Mouse (Mus musculus): ENCODE data around the gene Psmb4. TPM values are rescaled to one million over a fixed set of nuclear protein-coding genes. Genes with fewer than 3 reads are reported as not detected.
A peak's percentile ranks its signal among the peaks of the same experiment; 100 is the strongest.

Gene Psmb4
- polyA plus RNA-seq, 1 experiment from 2014 or later: 518 TPM

DNA sequence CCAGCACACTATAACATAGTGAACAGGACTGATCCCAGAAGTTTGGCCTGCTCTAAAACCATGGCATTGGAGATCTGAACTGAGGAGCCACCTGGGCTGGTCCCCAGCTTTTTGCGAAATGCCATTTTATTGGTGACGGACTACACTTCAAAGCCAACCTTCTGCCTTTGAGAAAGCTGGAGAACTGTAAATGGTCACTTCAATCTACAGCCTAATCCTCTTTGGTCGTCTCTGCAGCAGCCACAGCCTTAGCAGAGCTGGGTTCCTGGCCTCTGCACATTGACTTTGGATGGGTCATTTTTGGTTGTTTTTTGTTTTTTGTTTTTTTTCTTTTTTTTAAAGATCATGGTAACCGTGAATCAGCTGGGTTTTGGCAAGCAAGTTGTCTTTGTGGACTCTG is 4.9 kb downstream of the Psmb4 start:
- ATAC-seq (no peak), DNase-seq (ENCODE audit: low spot score) (no peak)
- Histone ChIP-seq H3K4me2 (ENCODE audit: low read length) (no peak overlapping the region), H3K9me3 (replicated peaks; ENCODE audit: control insufficient read depth, low read length) (no peaks in the 10 kb centered on the region), H3K4me3 (ENCODE audit: low read depth, low read length) (no peak overlapping the region), H3K27me3 (replicated peaks; ENCODE audit: control insufficient read depth, insufficient read depth, low read length) (no peaks in the 10 kb centered on the region), H3K36me3 (ENCODE audit: control insufficient read depth, insufficient read depth, low read length) (peaks cover 89% of the 10 kb centered on the region), H3K9ac (ENCODE audit: low read length) (no peak overlapping the region), H3K4me1 (ENCODE audit: control insufficient read depth, insufficient read depth, low read length) (peaks cover 7% of the 10 kb centered on the region), H3K27ac (ENCODE audit: low read depth, low read length) (no peak overlapping the region)
- 81% methylated on average over 4 of the region's 4 CpGs for WGBS

DNA sequence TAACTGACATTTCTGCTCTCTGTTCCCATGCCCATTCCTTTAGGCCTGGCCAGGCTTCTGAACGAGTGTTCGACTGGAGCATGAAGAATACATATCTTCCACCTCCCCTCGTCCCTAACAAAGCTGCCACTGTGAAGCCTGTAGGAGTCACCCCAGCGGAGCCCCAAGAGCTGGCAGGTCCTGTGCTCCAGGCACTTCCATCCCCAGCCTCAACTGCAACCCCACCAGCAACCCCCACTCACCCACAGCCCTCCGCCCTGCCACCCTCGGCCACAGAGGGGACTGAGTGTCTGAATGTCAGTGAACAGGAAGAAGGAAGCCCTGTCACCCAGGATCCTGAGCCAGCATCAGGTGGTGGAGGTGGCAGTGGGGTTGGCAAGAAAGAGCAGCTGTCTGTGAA is 8.1 kb downstream of the Psmb4 start:
- ATAC-seq (no peak), DNase-seq (ENCODE audit: low spot score) (no peak)
- Histone ChIP-seq H3K9me3 (replicated peaks; ENCODE audit: control insufficient read depth, low read length) (no peaks in the 10 kb centered on the region), H3K9ac (ENCODE audit: low read length) (no peak overlapping the region), H3K4me2 (ENCODE audit: low read length) (no peak overlapping the region), H3K4me1 (ENCODE audit: control insufficient read depth, insufficient read depth, low read length) (no peaks in the 10 kb centered on the region), H3K4me3 (ENCODE audit: low read depth, low read length) (no peak overlapping the region), H3K27me3 (replicated peaks; ENCODE audit: control insufficient read depth, insufficient read depth, low read length) (no peaks in the 10 kb centered on the region), H3K27ac (ENCODE audit: low read depth, low read length) (no peak overlapping the region), H3K36me3 (ENCODE audit: control insufficient read depth, insufficient read depth, low read length) (peaks cover 100% of the 10 kb centered on the region)
- 90% methylated on average over 6 of the region's 6 CpGs for WGBS

DNA sequence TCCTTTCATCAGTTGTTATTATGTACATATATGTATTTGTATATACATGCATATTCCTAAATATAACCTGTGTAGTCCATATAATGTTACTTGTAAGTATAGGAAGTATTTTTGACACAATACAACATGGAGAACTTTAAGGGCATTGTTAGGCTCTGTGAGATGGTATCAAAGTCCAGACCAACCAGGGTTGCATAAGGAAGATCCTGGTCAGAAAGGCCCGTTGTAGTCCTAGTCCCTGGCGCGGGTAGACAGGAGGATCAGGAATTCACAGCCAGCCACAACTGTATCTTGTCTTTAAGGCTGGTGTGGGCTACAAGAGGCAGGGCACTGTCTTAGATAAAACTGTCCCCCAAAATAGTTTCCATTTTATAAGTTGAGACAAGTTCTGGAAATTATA is 17.8 kb downstream of the Psmb4 start:
- Histone ChIP-seq H3K9me3 (replicated peaks; ENCODE audit: control insufficient read depth, low read length) (no peaks in the 10 kb centered on the region), H3K27me3 (replicated peaks; ENCODE audit: control insufficient read depth, insufficient read depth, low read length) (no peaks in the 10 kb centered on the region), H3K4me2 (ENCODE audit: low read length) (no peak overlapping the region), H3K36me3 (ENCODE audit: control insufficient read depth, insufficient read depth, low read length) (peaks cover 85% of the 10 kb centered on the region), H3K9ac (ENCODE audit: low read length) (no peak overlapping the region), H3K27ac (ENCODE audit: low read depth, low read length) (no peak overlapping the region), H3K4me1 (ENCODE audit: control insufficient read depth, insufficient read depth, low read length) (no peaks in the 10 kb centered on the region), H3K4me3 (ENCODE audit: low read depth, low read length) (no peak overlapping the region)
- DNase-seq (ENCODE audit: low spot score) (no peak), ATAC-seq (no peak)
- 95% methylated on average over 3 of the region's 3 CpGs for WGBS

DNA sequence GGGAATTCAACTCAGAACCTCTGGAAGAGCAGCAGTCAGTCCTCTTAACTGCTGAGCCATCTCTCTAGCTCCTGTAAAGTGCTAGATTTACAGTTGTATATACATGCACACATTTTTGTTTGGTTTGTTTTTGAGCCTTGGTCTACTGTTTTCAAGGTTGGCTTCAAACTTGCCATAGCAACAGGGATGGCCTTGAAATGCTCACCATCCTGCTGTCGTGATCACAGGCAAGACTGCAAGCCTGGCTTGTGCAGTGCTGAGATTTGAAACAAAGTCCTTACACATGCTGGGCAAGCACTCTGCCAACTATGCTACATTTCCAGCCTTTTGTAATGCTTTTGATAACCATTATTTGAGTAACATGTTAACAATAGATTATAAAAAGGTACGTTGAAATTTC is 27.3 kb downstream of the Psmb4 start:
- WGBS: 82% methylated on average over 2 of the region's 2 CpGs
- H3K27me3 ChIP-seq (replicated peaks; ENCODE audit: control insufficient read depth, insufficient read depth, low read length): no peaks in the 10 kb centered on the region
- H3K9me3 ChIP-seq (replicated peaks; ENCODE audit: control insufficient read depth, low read length): no peaks in the 10 kb centered on the region
- H3K9ac ChIP-seq (ENCODE audit: low read length): no peak overlapping the region
- no peak overlapping the region for H3K4me2 ChIP-seq (ENCODE audit: low read length)
- H3K36me3 ChIP-seq (ENCODE audit: control insufficient read depth, insufficient read depth, low read length): peaks cover 79% of the 10 kb centered on the region
- no peak overlapping the region for H3K27ac ChIP-seq (ENCODE audit: low read depth, low read length)
- H3K4me3 ChIP-seq (ENCODE audit: low read depth, low read length): no peak overlapping the region
- DNase-seq (ENCODE audit: low spot score): no peak
- H3K4me1 ChIP-seq (ENCODE audit: control insufficient read depth, insufficient read depth, low read length): no peaks in the 10 kb centered on the region
- ATAC-seq: no peak

DNA sequence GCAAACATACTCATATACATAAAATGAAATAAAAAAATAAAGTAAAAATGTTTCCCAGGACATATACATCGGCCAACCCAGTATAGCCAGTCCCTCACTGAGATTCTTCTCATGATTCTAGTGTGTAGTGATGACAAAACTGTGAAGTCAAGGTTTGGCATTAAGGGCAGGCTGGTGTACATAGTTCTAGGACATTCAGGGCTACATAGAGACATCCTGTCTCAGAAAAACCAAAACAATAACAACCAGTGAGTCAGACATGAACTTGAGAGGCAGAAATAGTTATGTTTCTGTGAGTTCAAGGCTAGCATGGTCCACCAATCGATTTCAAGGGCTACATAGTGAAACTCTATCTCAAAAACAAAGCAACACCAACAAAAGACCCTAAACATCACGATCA is 34.5 kb downstream of the Psmb4 start:
- Histone ChIP-seq H3K36me3 (ENCODE audit: control insufficient read depth, insufficient read depth, low read length) (peaks cover 32% of the 10 kb centered on the region), H3K9ac (ENCODE audit: low read length) (no peak overlapping the region), H3K4me3 (ENCODE audit: low read depth, low read length) (no peak overlapping the region), H3K27ac (ENCODE audit: low read depth, low read length) (no peak overlapping the region), H3K27me3 (replicated peaks; ENCODE audit: control insufficient read depth, insufficient read depth, low read length) (no peaks in the 10 kb centered on the region), H3K4me2 (ENCODE audit: low read length) (no peak overlapping the region), H3K9me3 (replicated peaks; ENCODE audit: control insufficient read depth, low read length) (no peaks in the 10 kb centered on the region), H3K4me1 (ENCODE audit: control insufficient read depth, insufficient read depth, low read length) (no peaks in the 10 kb centered on the region)
- WGBS: 86% methylated on average over 3 of the region's 3 CpGs
- no peak for ATAC-seq
- DNase-seq (ENCODE audit: low spot score): no peak

DNA sequence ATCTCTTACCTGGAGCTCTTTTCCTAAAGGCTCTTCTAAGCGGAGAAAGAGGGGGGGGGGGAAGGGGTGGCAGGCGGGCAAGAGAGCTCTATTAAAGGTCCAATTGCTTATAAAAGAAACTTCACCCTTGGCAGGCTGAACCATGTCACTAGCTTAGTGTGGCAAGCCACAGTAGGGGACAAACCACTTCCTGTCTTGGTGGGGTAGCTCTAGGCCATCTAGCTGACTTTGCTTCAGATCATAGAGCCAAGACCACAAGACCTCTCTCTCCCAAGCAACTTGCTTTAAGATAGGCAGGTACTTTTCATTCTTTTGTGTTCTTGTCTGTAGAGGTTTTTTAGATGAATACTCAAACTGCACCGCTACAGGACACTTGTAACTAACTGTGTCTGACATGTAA is 35.0 kb downstream of the Psmb4 start:
- no peak overlapping the region for H3K9ac ChIP-seq (ENCODE audit: low read length)
- H3K9me3 ChIP-seq (replicated peaks; ENCODE audit: control insufficient read depth, low read length): no peaks in the 10 kb centered on the region
- ATAC-seq (no peak), DNase-seq (ENCODE audit: low spot score) (no peak)
- WGBS: 71% methylated on average over 3 of the region's 3 CpGs
- no peaks in the 10 kb centered on the region for H3K27me3 ChIP-seq (replicated peaks; ENCODE audit: control insufficient read depth, insufficient read depth, low read length)
- H3K4me3 ChIP-seq (ENCODE audit: low read depth, low read length): no peak overlapping the region
- peaks cover 27% of the 10 kb centered on the region for H3K36me3 ChIP-seq (ENCODE audit: control insufficient read depth, insufficient read depth, low read length)
- H3K4me2 ChIP-seq (ENCODE audit: low read length): no peak overlapping the region
- H3K4me1 ChIP-seq (ENCODE audit: control insufficient read depth, insufficient read depth, low read length): no peaks in the 10 kb centered on the region
- no peak overlapping the region for H3K27ac ChIP-seq (ENCODE audit: low read depth, low read length)

DNA sequence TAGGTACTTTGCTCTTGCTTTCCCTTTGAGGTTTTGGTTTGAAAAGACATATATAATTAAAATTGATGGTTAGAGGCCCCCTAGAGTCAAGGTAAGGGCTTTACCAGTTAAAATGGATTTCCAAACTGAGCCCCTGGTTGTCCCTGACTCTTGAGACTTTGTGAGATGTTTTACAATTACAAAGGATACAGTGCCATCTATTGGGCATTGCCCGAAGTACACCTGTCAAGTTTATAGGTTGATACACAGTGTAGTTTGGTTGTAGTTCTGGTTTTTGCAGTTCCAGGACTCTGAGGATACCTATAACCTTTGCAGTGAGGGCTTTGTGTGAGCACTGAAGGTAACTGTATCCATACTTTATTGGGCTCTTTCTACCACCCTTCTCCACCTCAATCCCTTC is 37.4 kb downstream of the Psmb4 start:
- Histone ChIP-seq H3K4me1 (ENCODE audit: control insufficient read depth, insufficient read depth, low read length) (no peaks in the 10 kb centered on the region), H3K27me3 (replicated peaks; ENCODE audit: control insufficient read depth, insufficient read depth, low read length) (no peaks in the 10 kb centered on the region), H3K4me3 (ENCODE audit: low read depth, low read length) (no peak overlapping the region), H3K9me3 (replicated peaks; ENCODE audit: control insufficient read depth, low read length) (no peaks in the 10 kb centered on the region), H3K27ac (ENCODE audit: low read depth, low read length) (no peak overlapping the region), H3K36me3 (ENCODE audit: control insufficient read depth, insufficient read depth, low read length) (peaks cover 5% of the 10 kb centered on the region), H3K4me2 (ENCODE audit: low read length) (no peak overlapping the region), H3K9ac (ENCODE audit: low read length) (no peak overlapping the region)
- peak; percentile 80 for DNase-seq (ENCODE audit: low spot score)
- ATAC-seq: peak; percentile 58; the same call in 1 of the 2 replicates
- WGBS: 9% methylated on average over 1 of the region's 1 CpGs

DNA sequence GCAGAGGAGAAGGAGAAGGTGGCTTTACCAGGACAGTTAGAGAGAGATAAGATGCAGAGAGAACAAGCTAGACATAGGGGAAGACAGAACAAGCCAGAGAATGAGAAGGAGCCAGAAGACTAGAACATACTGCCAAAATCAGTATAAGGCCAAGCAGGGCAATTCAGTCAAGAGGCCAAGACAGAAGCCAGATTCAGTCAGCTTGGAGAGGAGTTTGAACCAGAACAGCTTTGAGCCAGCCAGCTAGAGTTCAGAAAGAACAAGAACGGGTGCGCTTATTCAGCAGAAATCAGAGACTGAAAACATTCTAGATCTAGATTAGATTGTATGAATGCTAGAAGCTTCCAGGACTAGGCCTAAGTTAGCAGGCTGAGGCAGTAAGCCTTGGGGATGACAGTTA is 39.4 kb downstream of the Psmb4 start:
- Histone ChIP-seq H3K4me1 (ENCODE audit: control insufficient read depth, insufficient read depth, low read length) (no peaks in the 10 kb centered on the region), H3K9me3 (replicated peaks; ENCODE audit: control insufficient read depth, low read length) (no peaks in the 10 kb centered on the region), H3K4me2 (ENCODE audit: low read length) (no peak overlapping the region), H3K27me3 (replicated peaks; ENCODE audit: control insufficient read depth, insufficient read depth, low read length) (no peaks in the 10 kb centered on the region), H3K9ac (ENCODE audit: low read length) (no peak overlapping the region), H3K27ac (ENCODE audit: low read depth, low read length) (no peak overlapping the region), H3K36me3 (ENCODE audit: control insufficient read depth, insufficient read depth, low read length) (no peaks in the 10 kb centered on the region), H3K4me3 (ENCODE audit: low read depth, low read length) (no peak overlapping the region)
- DNase-seq (ENCODE audit: low spot score): no peak
- no peak for ATAC-seq
- WGBS: 91% methylated on average over 2 of the region's 2 CpGs

DNA sequence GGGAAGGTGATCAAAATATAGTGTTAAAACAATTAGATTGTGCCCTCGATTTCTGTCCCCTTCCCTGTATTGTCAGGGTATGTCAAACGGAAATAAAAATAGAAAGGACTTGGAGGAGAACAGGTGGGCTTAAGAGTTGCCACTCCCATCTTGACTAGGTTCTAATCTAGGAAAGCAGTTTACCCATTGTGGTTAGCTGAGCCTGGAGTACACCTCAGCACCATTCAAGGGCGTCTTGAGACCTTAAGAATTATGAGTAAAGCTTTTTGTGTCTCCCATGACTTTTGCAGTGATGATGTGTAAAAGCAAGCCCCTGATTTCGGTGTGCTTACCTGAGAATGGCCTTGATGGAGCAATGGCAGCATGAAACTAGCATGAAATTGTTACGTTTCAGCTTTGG is 47.7 kb downstream of the Psmb4 start:
- ATAC-seq: no peak
- DNase-seq (ENCODE audit: low spot score): no peak
- 65% methylated on average over 5 of the region's 5 CpGs for WGBS

More for the DNA sequence above, 47.7 kb downstream of the Psmb4 start:
- Histone ChIP-seq H3K9ac (ENCODE audit: low read length) (peak overlapping the region; percentile 91), H3K27ac (ENCODE audit: low read depth, low read length) (peak overlapping the region; percentile 100), H3K9me3 (replicated peaks; ENCODE audit: control insufficient read depth, low read length) (no peaks in the 10 kb centered on the region), H3K36me3 (ENCODE audit: control insufficient read depth, insufficient read depth, low read length) (no peaks in the 10 kb centered on the region), H3K4me3 (ENCODE audit: low read depth, low read length) (peak overlapping the region; percentile 64), H3K4me2 (ENCODE audit: low read length) (peak overlapping the region; percentile 63), H3K27me3 (replicated peaks; ENCODE audit: control insufficient read depth, insufficient read depth, low read length) (no peaks in the 10 kb centered on the region), H3K4me1 (ENCODE audit: control insufficient read depth, insufficient read depth, low read length) (peaks cover 14% of the 10 kb centered on the region)
